Mouse (Mus musculus) erythroblast, embryonic 14.5 days (primary cell): ENCODE data around the gene Olfr730. TPM values are rescaled to one million over a fixed set of nuclear protein-coding genes. Genes with fewer than 3 reads are reported as not detected.

Experiments used
- H3K27me3 ChIP-seq: 2 replicates; pipeline ENCODE4 v1.6.1; 2012; ENCODE audit warnings: inconsistent platforms; ENCODE audit not compliant: control insufficient read depth
- H3K36me3 ChIP-seq: 2 replicates; pipeline ENCODE4 v1.6.1; 2012; ENCODE audit warnings: mild to moderate bottlenecking, inconsistent platforms; ENCODE audit not compliant: control insufficient read depth
- H3K4me1 ChIP-seq: 2 replicates; pipeline ENCODE4 v1.6.1; 2012; ENCODE audit warnings: inconsistent platforms; ENCODE audit not compliant: control insufficient read depth
- H3K4me3 ChIP-seq: replicated peaks from 2 replicates; pipeline ENCODE3; 2012; ENCODE audit warnings: moderate library complexity, mild to moderate bottlenecking, inconsistent platforms
- H3K9me3 ChIP-seq: 2 replicates; pipeline ENCODE4 v1.6.1; 2012; ENCODE audit warnings: low read length, inconsistent platforms, mixed read lengths; ENCODE audit not compliant: control insufficient read depth
- GATA1 ChIP-seq: IDR thresholded peaks from 2 replicates; pipeline ENCODE4 v1.6.1; 2012; ENCODE audit warnings: low read length, inconsistent platforms, mixed read lengths
- TAL1 ChIP-seq: IDR thresholded peaks from 3 replicates; pipeline ENCODE4 v1.6.1; 2012; ENCODE audit warnings: low read length, inconsistent platforms, mixed read lengths
- polyA plus RNA-seq: library from polyadenylated mRNA; stranded (reverse); fragments of >175 nt; gene quantifications from 2 replicates; pipeline ENCODE4 v1.2.3, GENCODE M21; 2012

The Olfr730 gene
- 0.01 TPM in 1 of 2 replicates, not detected in the other for polyA plus RNA-seq

DNA sequence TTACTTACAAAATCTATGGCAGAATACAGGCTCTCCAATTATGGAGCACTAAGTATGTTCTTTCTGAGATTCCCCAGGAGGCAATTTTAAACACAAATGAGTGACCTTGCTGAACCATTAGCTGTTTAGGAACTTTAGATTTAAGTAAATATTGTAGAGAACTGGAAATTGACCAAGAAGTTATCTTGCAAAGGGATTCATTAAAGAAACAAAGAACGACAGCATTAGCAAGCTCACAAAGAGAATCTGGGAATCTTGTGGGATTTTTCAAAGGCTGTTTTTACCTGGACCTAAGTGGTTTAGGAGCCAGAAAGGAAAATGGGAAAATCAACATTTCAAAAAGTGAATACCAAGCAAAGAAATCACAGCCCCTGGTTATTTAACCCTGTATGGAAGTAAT is at the start of gene Olfr730:
TSS of gene Olfr730 (minus strand) at position 101 of the 400 bp plus-strand sequence.
- H3K36me3 ChIP-seq, result no peaks in the 10 kb centered on the region
- no peak within 1 kb of the TSS for H3K4me3 ChIP-seq
- TF ChIP-seq TAL1, result no peak
- TF ChIP-seq GATA1, result no peak
- H3K4me1 ChIP-seq, result no peaks in the 10 kb centered on the region
- peaks cover 4% of the 10 kb centered on the region for H3K9me3 ChIP-seq
- H3K27me3 ChIP-seq, result no peaks in the 10 kb centered on the region

DNA sequence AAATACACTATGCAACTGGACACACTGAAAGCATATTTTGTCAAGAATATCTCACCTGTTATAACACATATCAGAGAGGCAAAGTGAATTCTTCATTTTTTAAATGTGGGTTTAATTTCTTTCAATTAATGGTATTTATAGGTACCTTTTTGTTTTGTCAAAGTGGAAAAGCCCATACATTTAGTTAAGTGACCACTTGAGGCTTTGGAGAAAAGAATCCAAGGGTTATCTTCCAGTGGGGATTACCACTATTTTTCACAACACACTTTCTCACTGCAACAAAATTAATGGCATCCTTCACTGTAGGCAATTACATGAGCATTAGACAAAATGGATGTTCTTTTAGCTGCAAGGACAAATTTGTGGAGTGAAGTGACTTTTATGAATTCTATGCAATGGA is 35.2 kb downstream of the Olfr730 start, which contains the start of gene Olfr729:
TSS of gene Olfr729 (minus strand) at position 101 of the 400 bp plus-strand sequence.
- Histone ChIP-seq H3K9me3 (peaks cover 4% of the 10 kb centered on the region; the same call in 1 of the 2 replicates), H3K36me3 (no peaks in the 10 kb centered on the region), H3K4me3 (no peak within 1 kb of the TSS), H3K27me3 (no peaks in the 10 kb centered on the region), H3K4me1 (no peaks in the 10 kb centered on the region)
- TF ChIP-seq TAL1 (no peak), GATA1 (no peak)

DNA sequence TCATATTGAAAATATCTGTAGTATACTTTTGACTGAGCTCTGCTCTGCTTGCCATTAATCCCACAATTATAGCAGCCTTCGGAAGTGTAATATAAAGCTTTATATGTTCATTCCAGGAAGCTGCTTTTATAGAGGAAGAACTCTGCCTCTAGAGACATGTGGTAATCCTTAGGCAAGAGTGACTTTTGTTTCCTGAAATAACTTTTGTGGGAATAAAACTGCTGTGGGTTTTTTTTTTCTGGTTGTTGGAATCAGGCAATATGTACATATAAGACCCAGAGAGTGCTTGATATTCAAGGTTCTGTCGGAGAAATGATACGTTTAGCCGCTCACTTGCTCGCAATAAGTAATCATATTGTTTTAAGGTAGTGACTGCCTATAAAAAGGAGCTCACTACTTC is 45.4 kb downstream of the Olfr730 start, which contains the start of gene Olfr728:
TSS of gene Olfr728 (minus strand) at position 101 of the 400 bp plus-strand sequence.
- Histone ChIP-seq H3K27me3 (no peaks in the 10 kb centered on the region), H3K9me3 (no peaks in the 10 kb centered on the region), H3K4me1 (no peaks in the 10 kb centered on the region), H3K36me3 (no peaks in the 10 kb centered on the region), H3K4me3 (no peak within 1 kb of the TSS)
- no peak for TF ChIP-seq GATA1
- no peak for TF ChIP-seq TAL1

Other genes with a start within 250 kb of the Olfr730 start
- gene Olfr724, start 224.9 kb downstream of the Olfr730 start, polyA plus RNA-seq, result not detected in 2 replicates
- not detected in 2 replicates for gene Olfr725, start 147.8 kb downstream of the Olfr730 start, polyA plus RNA-seq
- gene Olfr726, start 97.2 kb downstream of the Olfr730 start, polyA plus RNA-seq, result 0.02 TPM in 1 of 2 replicates, not detected in the other
- gene Olfr727, start 65.0 kb downstream of the Olfr730 start, polyA plus RNA-seq, result not detected in 2 replicates
- gene Olfr728, start 45.5 kb downstream of the Olfr730 start, polyA plus RNA-seq, result 0.02 TPM in 1 of 2 replicates, not detected in the other
- gene Olfr729, start 35.3 kb downstream of the Olfr730 start, polyA plus RNA-seq, result not detected in 2 replicates
- gene Olfr731, start 53.7 kb upstream of the Olfr730 start, polyA plus RNA-seq, result not detected in 2 replicates
- gene Olfr732, start 96.0 kb upstream of the Olfr730 start, polyA plus RNA-seq, result not detected in 2 replicates
- not detected in 2 replicates for gene Olfr733, start 113.3 kb upstream of the Olfr730 start, polyA plus RNA-seq
- not detected in 2 replicates for gene Olfr734, start 138.6 kb upstream of the Olfr730 start, polyA plus RNA-seq
- gene Olfr735, start 160.7 kb upstream of the Olfr730 start, polyA plus RNA-seq, result not detected in 2 replicates
- gene Tlr11, start 169.7 kb upstream of the Olfr730 start, polyA plus RNA-seq, result not detected in 2 replicates
- 0.02 TPM in 1 of 2 replicates, not detected in the other for gene Olfr736, start 193.0 kb upstream of the Olfr730 start, polyA plus RNA-seq
- gene Olfr738, start 219.4 kb upstream of the Olfr730 start, polyA plus RNA-seq, result 0.05 TPM in 1 of 2 replicates, not detected in the other
- not detected in 2 replicates for gene Olfr739, start 230.4 kb upstream of the Olfr730 start, polyA plus RNA-seq